Mouse (Mus musculus) left cerebral cortex, adult 11 months (tissue): ENCODE measurements at regions not wholly inside any gene's neighbourhood (a gene's known extent, or its start where the extent isn't known, plus 50 kb on each side); places are given as distances from the start of the nearest gene placed in this dataset.

ENCODE experiments used
- DNase-seq: peaks from one replicate; pipeline ENCODE4 v3.0.0; 2022; ENCODE audit warnings: low spot score

DNA sequence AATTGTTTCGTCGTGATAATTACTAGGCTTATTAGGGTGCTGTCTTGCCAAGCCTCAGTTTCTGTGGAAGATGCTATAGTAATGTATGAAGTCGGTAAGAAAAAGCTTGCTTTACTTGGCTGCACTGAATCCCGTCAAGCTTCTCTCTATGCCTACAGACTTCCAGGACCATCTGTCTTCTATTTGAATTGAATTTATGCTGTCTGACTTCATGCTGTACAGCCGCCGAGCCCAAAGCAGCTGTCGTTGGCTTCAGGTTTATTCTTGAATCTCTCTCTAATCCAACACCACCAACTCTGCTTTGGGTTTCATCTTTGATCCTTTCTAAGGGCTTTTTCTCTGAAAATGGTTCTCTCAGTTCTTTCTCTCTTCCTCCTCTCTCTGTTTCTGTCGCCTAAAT, 227.4 kb upstream of the Cnr1 start:
- DNase-seq, result peak; percentile 39

- no peak for DNase-seq
These were observed 222.2 kb upstream of the Cnr1 start for GRCm38 (mm10) chr4:33702028-33702666.

- DNase-seq, result no peak
These were observed 218.7 kb upstream of the Cnr1 start for GRCm38 (mm10) chr4:33705722-33706121.

- no peak for DNase-seq
These were observed 217.6 kb upstream of the Cnr1 start for GRCm38 (mm10) chr4:33706785-33707184.

GRCm38 (mm10) chr4:33716475-33717117, 207.8 kb upstream of the Cnr1 start:
- DNase-seq, result no peak

- DNase-seq, result no peak
These were observed 203.4 kb upstream of the Cnr1 start for GRCm38 (mm10) chr4:33720972-33721371.

GRCm38 (mm10) chr4:33721971-33722370, 202.4 kb upstream of the Cnr1 start:
- DNase-seq, result no peak

- DNase-seq, result no peak
These were observed 192.6 kb upstream of the Cnr1 start for GRCm38 (mm10) chr4:33731837-33732236.

DNA sequence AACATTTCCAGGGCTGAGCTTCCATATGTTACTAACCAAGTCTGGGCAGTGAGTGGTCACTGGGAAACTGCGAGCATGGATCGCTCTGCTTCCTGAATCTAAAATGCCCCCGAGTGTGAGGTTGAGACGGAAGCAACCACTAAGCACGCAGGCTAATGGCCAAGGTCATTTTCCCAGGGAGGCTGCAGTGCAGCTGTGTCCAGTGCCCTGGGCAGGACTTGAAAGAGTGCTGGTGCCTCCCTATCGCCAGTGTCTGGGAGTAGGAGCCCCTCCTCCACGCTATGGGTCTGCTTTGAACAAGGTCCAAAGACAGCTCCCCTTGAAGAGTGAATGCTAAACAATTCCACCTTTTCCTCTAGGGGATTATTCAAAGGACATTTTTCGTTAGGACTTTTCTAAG, 189.5 kb upstream of the Cnr1 start:
- no peak for DNase-seq

DNA sequence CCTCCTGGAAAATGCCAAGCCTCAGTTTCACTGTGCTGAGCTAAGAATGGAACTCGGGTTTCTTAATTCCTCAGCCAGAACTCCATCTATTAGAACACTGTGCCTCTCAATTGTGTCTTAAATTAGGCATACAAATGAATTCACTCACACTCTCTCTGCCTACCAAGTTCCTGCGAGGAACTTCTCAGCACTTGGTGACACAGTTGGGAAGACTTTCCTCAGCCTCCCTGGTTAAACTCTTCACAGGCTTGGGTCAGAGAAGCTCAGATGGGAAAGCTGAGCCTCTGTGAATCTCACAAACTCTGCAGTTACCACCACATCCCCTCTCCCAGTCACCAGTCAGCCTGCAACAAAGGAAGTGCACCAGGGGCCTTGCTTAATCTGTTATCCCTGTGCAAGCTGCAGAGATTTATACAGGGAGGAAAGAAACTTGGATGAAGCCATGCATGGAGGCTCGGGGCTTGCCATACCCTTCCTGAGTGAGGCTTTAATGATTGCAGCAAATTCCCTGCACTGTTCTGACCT, 188.9 kb upstream of the Cnr1 start:
- peak; percentile 38 for DNase-seq

- DNase-seq, result peak; percentile 57
These were observed 188.2 kb upstream of the Cnr1 start for GRCm38 (mm10) chr4:33736061-33736701.

DNA sequence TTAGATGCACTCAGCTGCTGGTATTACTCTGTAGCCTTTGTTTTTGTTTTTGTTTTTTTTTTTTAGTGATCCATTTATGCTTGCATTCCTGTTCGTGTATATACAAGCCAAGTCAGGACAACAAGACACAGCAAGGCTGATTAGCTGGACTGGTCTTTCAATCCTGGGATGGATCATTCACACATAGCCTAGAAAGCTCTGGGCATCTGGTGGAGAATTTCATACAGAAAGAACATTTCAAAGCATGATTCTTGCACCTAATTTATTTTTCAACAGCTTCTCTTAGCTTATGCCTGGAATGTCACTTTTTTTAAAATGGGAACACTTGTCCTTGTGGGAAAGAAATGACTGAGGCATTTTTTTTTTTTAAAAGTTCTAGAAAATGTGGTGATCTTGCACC, 187.1 kb upstream of the Cnr1 start:
- no peak for DNase-seq

GRCm38 (mm10) chr4:33737859-33738417, 186.5 kb upstream of the Cnr1 start:
- no peak for DNase-seq

- DNase-seq, result no peak
These were observed 185.0 kb upstream of the Cnr1 start for GRCm38 (mm10) chr4:33739211-33739904.

GRCm38 (mm10) chr4:33740982-33741381, 183.4 kb upstream of the Cnr1 start:
- no peak for DNase-seq

- DNase-seq, result no peak
These were observed 179.2 kb upstream of the Cnr1 start for GRCm38 (mm10) chr4:33745180-33745579.

DNA sequence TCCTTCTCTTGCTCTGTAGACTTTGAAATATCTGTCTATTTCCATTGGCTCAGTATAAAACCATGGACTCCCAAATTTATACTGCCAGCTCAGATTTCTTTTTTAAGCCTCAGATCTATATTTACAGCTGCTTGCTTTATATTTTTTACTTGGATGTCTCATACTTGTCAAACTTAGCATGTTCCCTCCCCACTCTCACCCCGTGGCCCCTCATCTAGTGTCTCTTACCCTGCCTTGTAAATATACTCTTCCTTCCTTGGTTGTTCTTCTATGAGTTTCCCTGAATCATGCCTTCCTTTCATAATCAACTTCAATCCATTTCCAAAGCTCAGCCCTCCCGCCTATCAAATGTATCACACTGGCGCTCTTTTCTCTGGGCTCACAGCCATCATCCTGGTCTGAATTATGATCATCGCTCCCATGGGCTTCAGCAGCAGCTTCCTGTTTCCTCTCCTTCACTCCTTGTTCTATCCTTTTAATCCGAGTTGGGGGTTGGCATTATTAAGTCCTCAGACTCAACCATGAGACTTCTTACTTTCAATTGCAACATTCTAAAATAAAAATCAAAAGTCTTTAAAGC, 177.0 kb upstream of the Cnr1 start:
- DNase-seq, result no peak

DNA sequence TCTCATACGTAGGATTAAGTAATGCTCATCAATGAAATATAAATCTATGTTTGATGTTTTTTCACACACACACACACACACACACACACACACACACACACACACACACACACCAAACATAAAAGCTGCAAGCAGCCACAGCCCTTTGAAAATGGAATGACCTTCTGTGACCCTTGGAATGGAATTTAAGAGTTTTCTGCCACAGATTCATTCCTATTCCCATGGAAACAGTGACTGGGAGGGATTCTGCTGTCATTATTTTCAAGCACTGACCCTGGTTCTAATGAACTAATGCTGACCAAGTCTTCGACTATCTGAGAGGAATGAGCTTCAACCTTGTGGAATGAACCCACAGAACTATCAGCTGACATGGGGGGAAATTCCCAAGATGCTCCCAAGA, 156.7 kb upstream of the Cnr1 start:
- DNase-seq, result no peak

- no peak for DNase-seq
These were observed 138.4 kb upstream of the Cnr1 start for GRCm38 (mm10) chr4:33786027-33786426.

- DNase-seq, result no peak
These were observed 137.4 kb upstream of the Cnr1 start for GRCm38 (mm10) chr4:33786958-33787357.

- no peak for DNase-seq
These were observed 131.0 kb upstream of the Cnr1 start for GRCm38 (mm10) chr4:33793398-33793797.

DNA sequence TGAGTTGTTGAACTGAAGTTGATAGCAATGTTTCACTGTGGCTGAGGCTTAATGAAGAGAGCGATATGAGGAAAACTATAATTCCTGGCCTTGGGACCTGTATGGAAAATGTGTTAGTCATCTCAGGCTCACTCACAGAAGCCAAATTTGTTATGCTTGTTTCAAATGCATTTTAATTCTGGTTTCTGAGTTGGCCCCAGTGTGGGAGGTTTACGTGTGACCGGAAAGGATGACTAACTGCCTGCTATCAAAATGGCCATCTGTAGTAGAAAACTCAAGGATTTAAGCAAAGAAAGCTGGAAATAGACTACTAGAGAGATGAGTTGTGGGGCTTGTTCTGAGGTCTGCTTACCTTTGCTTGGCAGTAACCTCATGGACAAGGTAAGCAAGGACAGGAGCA, 128.9 kb upstream of the Cnr1 start:
- peak; percentile 22 for DNase-seq
